Mouse (Mus musculus): ENCODE measurements around the gene Synpo2l. TPM values are rescaled to one million over a fixed set of nuclear protein-coding genes. Genes with fewer than 3 reads are reported as not detected.

Synpo2l gene
- polyA plus RNA-seq, 1 experiment: 0.49 TPM

Other genes starting within 250 kb of the Synpo2l start
- 0.78 and 0.85 TPM in 2 replicates for gene Cfap70, start 216.1 kb downstream of the Synpo2l start, polyA plus RNA-seq (2012; rRNA removed)
- gene Anxa7, start 188.2 kb downstream of the Synpo2l start, polyA plus RNA-seq (2012; rRNA removed): 72.9 and 87.9 TPM in 2 replicates
- 0.57 and 0.90 TPM in 2 replicates for gene Mss51, start 171.5 kb downstream of the Synpo2l start, polyA plus RNA-seq (2012; rRNA removed)
- 13.9 and 16.8 TPM in 2 replicates for gene Ppp3cb, start 121.8 kb downstream of the Synpo2l start, polyA plus RNA-seq (2012; rRNA removed)
- 13.0 and 14.8 TPM in 2 replicates for gene Usp54, start 27.3 kb downstream of the Synpo2l start, polyA plus RNA-seq (2012; rRNA removed)
- 1.1 and 1.6 TPM in 2 replicates for gene Myoz1, start 11.8 kb downstream of the Synpo2l start, polyA plus RNA-seq (2012; rRNA removed)
- 160 and 173 TPM in 2 replicates for gene Sec24c, start 6.0 kb upstream of the Synpo2l start, polyA plus RNA-seq (2012; rRNA removed)
- 13.0 and 15.5 TPM in 2 replicates for gene Fut11, start 26.6 kb upstream of the Synpo2l start, polyA plus RNA-seq (2012; rRNA removed)
- 32.0 and 32.1 TPM in 2 replicates for gene Chchd1, start 34.7 kb upstream of the Synpo2l start, polyA plus RNA-seq (2012; rRNA removed)
- 177 and 198 TPM in 2 replicates for gene Zswim8, start 39.2 kb upstream of the Synpo2l start, polyA plus RNA-seq (2012; rRNA removed)
- 55.9 and 56.1 TPM in 2 replicates for gene Ndst2, start 66.2 kb upstream of the Synpo2l start, polyA plus RNA-seq (2012; rRNA removed)
- gene Camk2g, start 125.7 kb upstream of the Synpo2l start, polyA plus RNA-seq (2012; rRNA removed): 38.5 and 43.3 TPM in 2 replicates
- gene Plau, start 168.3 kb upstream of the Synpo2l start, polyA plus RNA-seq (2012; rRNA removed): 25.6 and 29.9 TPM in 2 replicates